Mouse (Mus musculus) effector memory CD4-positive, alpha-beta T cell, adult 7 months (primary cell): ENCODE results near the gene Plppr4. TPM values are rescaled to one million over a fixed set of nuclear protein-coding genes. Genes with fewer than 3 reads are reported as not detected.

Experiments used
- polyA plus RNA-seq: library from polyadenylated mRNA; unstranded; fragments of 100-300 nt; shearing (Covaris generic); gene quantifications from one replicate; pipeline ENCODE4 v1.2.1, GENCODE M21; 2017

Plppr4 gene
- not detected for polyA plus RNA-seq

DNA sequence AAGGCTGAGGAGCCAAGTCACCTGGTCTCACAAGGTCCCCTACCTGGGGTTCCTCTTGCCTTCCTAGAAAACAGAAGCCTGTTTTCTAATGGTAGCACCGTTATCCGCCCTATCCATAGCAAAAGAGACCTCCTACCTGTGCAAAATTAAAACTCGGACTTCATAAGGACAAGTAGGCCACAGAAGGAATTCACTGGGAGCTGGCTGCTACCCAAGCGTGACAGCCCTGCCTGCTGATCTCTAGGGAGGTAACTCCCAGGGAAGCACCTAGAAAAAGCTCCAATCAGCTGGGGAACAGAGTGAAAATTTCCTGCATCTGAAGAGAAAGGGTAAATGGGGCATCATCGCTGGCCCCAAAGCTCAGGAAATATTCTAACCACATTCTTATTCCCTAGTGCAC is at the start of gene Plppr4:
Plppr4 (minus strand) TSS at position 349 of the 400 bp plus-strand sequence.

Other genes with a start within 250 kb of the Plppr4 start
- gene Plppr5, start 214.0 kb upstream of the Plppr4 start, polyA plus RNA-seq: not detected